Mouse (Mus musculus): ENCODE results near the gene Ccdc160.

GRCm38 (mm10) chrX:52746849-52747248 is 44.2 kb upstream of the Ccdc160 start:
- TF ChIP-seq CTCF (IDR thresholded peaks at IDR 0.05; ENCODE audit: borderline replicate concordance, control insufficient read depth, extremely low read depth, insufficient read depth, low read length, poor library complexity) (no peak), POLR2A (IDR thresholded peaks at IDR 0.05; ENCODE audit: control insufficient read depth, extremely low read depth, insufficient read depth, low read length, poor library complexity) (no peak)
